Mouse (Mus musculus) kidney, adult 2 months (tissue): Measurements from ENCODE around the gene Evi5.

Experiments used
- CTCF ChIP-seq: fragments of 200-500 bp; conservative IDR thresholded peaks from 2 replicates; pipeline ENCODE4 v1.5.1; 2011; ENCODE audit warnings: low read depth, mild to moderate bottlenecking, control low read depth, low read length, moderate library complexity, mixed read lengths; ENCODE audit not compliant: insufficient read depth, insufficient read length
- POLR2A ChIP-seq: fragments of 200-500 bp; IDR thresholded peaks from one replicate; pipeline ENCODE4 v1.6.1; 2011; ENCODE audit warnings: low read depth, low read length, control low read depth

- TF ChIP-seq CTCF (no peak), POLR2A (no peak)
Observed at GRCm38 (mm10) chr5:107922836-107923235, 47.9 kb upstream of the Evi5 start.
